Mouse (Mus musculus) lung, adult 2 months (tissue): Measurements from ENCODE around the gene Igf1.

Source experiments
- CTCF ChIP-seq: fragments of 200-500 bp; IDR thresholded peaks from 2 replicates; pipeline ENCODE4 v1.5.1; 2011; ENCODE audit warnings: mild to moderate bottlenecking, low read length, control low read depth; ENCODE audit not compliant: insufficient read depth
- POLR2A ChIP-seq: fragments of 200-500 bp; IDR thresholded peaks from 2 replicates; pipeline ENCODE4 v1.6.1; 2011; ENCODE audit warnings: low read depth, mild to moderate bottlenecking, control low read depth, low read length, borderline replicate concordance; ENCODE audit errors: extremely low read depth

- TF ChIP-seq POLR2A: no peak
- no peak for TF ChIP-seq CTCF
Observed at GRCm38 (mm10) chr10:87839454-87839853, 18.6 kb upstream of the Igf1 start.
